Mouse (Mus musculus): ENCODE results near the gene Atxn7l1. TPM values are rescaled to one million over a fixed set of nuclear protein-coding genes. Genes with fewer than 3 reads are reported as not detected.

The Atxn7l1 gene
- total and polyA plus RNA-seq, 2 experiments from 2014 or later = 20.9 to 27.8 TPM

DNA sequence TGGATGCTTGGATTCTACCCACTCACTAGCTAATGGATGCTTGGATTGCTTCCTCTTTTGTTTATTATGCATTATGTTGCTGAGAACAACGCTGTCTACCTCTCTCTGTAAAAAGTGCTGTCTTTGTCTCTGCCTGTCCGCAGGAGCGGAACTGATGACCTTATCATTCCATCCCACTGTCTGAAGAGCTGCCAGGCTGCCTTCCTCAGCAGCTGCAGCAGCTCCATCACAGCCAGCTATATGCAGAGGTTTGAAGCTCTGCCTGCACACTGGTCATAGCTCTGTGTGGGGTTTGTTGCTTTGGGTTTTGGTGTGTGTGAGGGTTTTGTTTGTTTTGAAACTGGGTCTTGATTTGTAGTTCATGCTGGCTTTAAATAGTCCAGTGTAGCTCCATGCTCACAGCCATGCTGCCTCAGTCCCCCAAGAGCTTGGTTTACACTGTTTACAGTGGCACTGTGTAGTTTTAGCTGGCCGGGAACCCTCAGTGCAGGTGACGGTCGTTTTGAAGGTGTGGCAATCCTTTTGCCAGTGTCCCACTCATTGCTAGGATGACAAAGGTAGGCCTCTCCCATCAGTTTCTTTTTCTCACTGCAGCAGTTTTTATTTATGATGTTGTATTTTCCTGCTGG is 258.0 kb downstream of the Atxn7l1 start:
- no peak for TF ChIP-seq CTCF (IDR thresholded peaks at IDR 0.05)
- Histone ChIP-seq H3K27me3 (ENCODE audit: insufficient read depth, low read length) (no peaks in the 10 kb centered on the region), H3K27ac (ENCODE audit: low read depth, low read length) (no peak overlapping the region), H3K36me3 (ENCODE audit: insufficient read depth, low read length) (no peaks in the 10 kb centered on the region), H3K9me3 (ENCODE audit: low read length) (no peaks in the 10 kb centered on the region), H3K4me2 (ENCODE audit: low read depth, low read length, poor library complexity, severe bottlenecking) (no peak overlapping the region), H3K4me1 (ENCODE audit: insufficient read depth, low read length) (no peaks in the 10 kb centered on the region), H3K4me3 (ENCODE audit: low read depth, low read length) (no peak overlapping the region), H3K9ac (replicated peaks; ENCODE audit: low read length, poor library complexity, severe bottlenecking) (no peak overlapping the region)
- WGBS = 32% methylated on average over 6 of the region's 6 CpGs
- DNase-seq (ENCODE audit: low spot score) (no peak), ATAC-seq (ENCODE audit: low FRiP score) (0 out of 2 replicates have a peak, but pooled peaks have one; percentile 52)

DNA sequence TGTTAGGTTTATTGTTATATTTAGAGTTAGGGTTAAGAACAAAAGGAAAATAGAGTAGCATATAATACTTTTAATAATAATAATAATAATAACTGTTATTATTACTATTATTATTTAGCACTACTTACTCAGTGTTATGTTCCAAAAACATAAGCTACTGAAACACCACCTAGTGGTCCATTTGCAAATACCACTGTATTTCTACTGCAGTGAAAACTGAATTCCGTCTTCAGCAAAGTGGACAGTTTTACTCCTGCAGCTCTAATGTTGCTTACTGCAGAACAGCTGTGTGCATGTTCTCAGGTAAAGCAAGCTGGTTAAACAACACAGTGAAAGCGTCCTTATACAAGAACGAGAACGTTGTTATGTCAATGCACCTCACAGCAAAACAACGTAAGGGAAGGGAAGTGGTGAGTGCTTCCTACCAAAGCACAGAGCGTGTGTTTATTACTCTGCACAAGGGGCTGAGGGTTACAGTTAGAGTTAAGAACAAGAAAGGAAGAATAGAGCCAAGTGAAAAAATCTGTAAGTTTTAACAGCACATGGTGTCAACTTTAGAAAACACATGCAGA is 264.2 kb downstream of the Atxn7l1 start:
- TF ChIP-seq CTCF (IDR thresholded peaks at IDR 0.05) = peak; percentile 77
- ATAC-seq (ENCODE audit: low FRiP score) (no peak), DNase-seq (ENCODE audit: low spot score) (peak; percentile 35)
- Histone ChIP-seq H3K4me2 (ENCODE audit: low read depth, low read length, poor library complexity, severe bottlenecking) (no peak overlapping the region), H3K4me3 (ENCODE audit: low read depth, low read length) (no peak overlapping the region), H3K36me3 (ENCODE audit: insufficient read depth, low read length) (no peaks in the 10 kb centered on the region), H3K9ac (replicated peaks; ENCODE audit: low read length, poor library complexity, severe bottlenecking) (no peak overlapping the region), H3K9me3 (ENCODE audit: low read length) (no peaks in the 10 kb centered on the region), H3K27me3 (ENCODE audit: insufficient read depth, low read length) (no peaks in the 10 kb centered on the region), H3K4me1 (ENCODE audit: insufficient read depth, low read length) (no peaks in the 10 kb centered on the region), H3K27ac (ENCODE audit: low read depth, low read length) (no peak overlapping the region)
- 49% methylated on average over 6 of the region's 6 CpGs for WGBS

Other genes with a start within 250 kb of the Atxn7l1 start
- 15.2 and 19.3 TPM in 2 replicates for gene Sypl, start 193.8 kb upstream of the Atxn7l1 start, total RNA-seq (2014; rRNA removed)
- 35.2 and 37.1 TPM in 2 replicates for gene Sypl, start 193.8 kb upstream of the Atxn7l1 start, polyA plus RNA-seq (2015; fragmentation: Nextera tagmentation; extraction: Ambion mirVana)
- gene Cdhr3, start 54.8 kb upstream of the Atxn7l1 start, total RNA-seq (2014; rRNA removed) = 0.42 and 0.55 TPM in 2 replicates
- 0.72 and 1.0 TPM in 2 replicates for gene Cdhr3, start 54.8 kb upstream of the Atxn7l1 start, polyA plus RNA-seq (2015; fragmentation: Nextera tagmentation; extraction: Ambion mirVana)
- gene Efcab10, start 247.2 kb downstream of the Atxn7l1 start, total RNA-seq (2014; rRNA removed) = 0.76 TPM in 1 of 2 replicates, not detected in the other
- gene Efcab10, start 247.2 kb downstream of the Atxn7l1 start, polyA plus RNA-seq (2015; fragmentation: Nextera tagmentation; extraction: Ambion mirVana) = 6.2 and 6.6 TPM in 2 replicates